Mouse (Mus musculus) MEL (cell line): ENCODE results near the gene March6. TPM values are rescaled to one million over a fixed set of nuclear protein-coding genes. Genes with fewer than 3 reads are reported as not detected.

Experiments used
- DNase-seq: peaks from one replicate; pipeline ENCODE4 v3.0.0; 2011; ENCODE audit warnings: low read depth, low spot score
- H3K27ac ChIP-seq: 2 replicates; pipeline ENCODE4 v1.5.1; 2012; ENCODE audit warnings: low read depth, mild to moderate bottlenecking, control low read depth, low read length, moderate library complexity; ENCODE audit not compliant: control insufficient read depth
- H3K27me3 ChIP-seq, 2 experiments: fragments of 150-350 bp in 1 of 2; sonication (generic) in 1 of 2; 2 replicates each; pipeline ENCODE4 v1.6.1; 2012; ENCODE audit warnings: low read length in 2 of 2, mild to moderate bottlenecking in 2 of 2, improper control_type of control experiment in 1 of 2, moderate library complexity in 1 of 2; ENCODE audit not compliant: insufficient read depth in 2 of 2, control insufficient read depth in 1 of 2
- H3K36me3 ChIP-seq, 2 experiments: 2 replicates each; pipeline ENCODE4 v1.6.1; 2012 to 2014; ENCODE audit warnings: low read length in 2 of 2, improper control_type of control experiment in 1 of 2, inconsistent platforms in 1 of 2, mild to moderate bottlenecking in 1 of 2; ENCODE audit not compliant: insufficient read depth in 2 of 2, control insufficient read depth in 1 of 2
- H3K4me1 ChIP-seq, 2 experiments: fragments of 150-350 bp in 1 of 2; sonication (generic) in 1 of 2; 2 replicates each; pipeline ENCODE4 v1.6.1; 2012; ENCODE audit warnings: low read length in 2 of 2, improper control_type of control experiment in 1 of 2, mild to moderate bottlenecking in 1 of 2; ENCODE audit not compliant: insufficient read depth in 2 of 2, control insufficient read depth in 1 of 2
- H3K4me3 ChIP-seq, 2 experiments: fragments of 150-350 bp in 1 of 2; sonication (generic) in 1 of 2; 2 replicates each; pipeline ENCODE4 v1.5.1; 2012; ENCODE audit warnings: low read depth in 2 of 2, low read length in 2 of 2, mild to moderate bottlenecking in 2 of 2, moderate library complexity in 2 of 2, control low read depth in 1 of 2, improper control_type of control experiment in 1 of 2; ENCODE audit not compliant: control insufficient read depth in 1 of 2, insufficient read depth in 1 of 2
- H3K79me2 ChIP-seq: 2 replicates; pipeline ENCODE4 v1.6.1; 2012; ENCODE audit warnings: mild to moderate bottlenecking, low read length, moderate library complexity; ENCODE audit not compliant: control insufficient read depth, poor library complexity, insufficient read depth
- H3K9ac ChIP-seq: 2 replicates; pipeline ENCODE4 v1.6.1; 2012; ENCODE audit warnings: low read depth, mild to moderate bottlenecking, control low read depth, low read length, moderate library complexity; ENCODE audit not compliant: control insufficient read depth, poor library complexity, severe bottlenecking
- H3K9me3 ChIP-seq: fragments of 150-350 bp; sonication (generic); replicated peaks from 2 replicates; pipeline ENCODE4 v1.6.1; 2012; ENCODE audit warnings: mild to moderate bottlenecking, low read length, improper control_type of control experiment, moderate library complexity; ENCODE audit not compliant: insufficient read depth
- BHLHE40 ChIP-seq: IDR thresholded peaks from 2 replicates; pipeline ENCODE4 v1.6.1; 2012; ENCODE audit warnings: low read depth, mild to moderate bottlenecking, inconsistent platforms, low read length, improper control_type of control experiment, borderline replicate concordance
- CHD2 ChIP-seq: IDR thresholded peaks from 2 replicates; pipeline ENCODE4 v1.6.1; 2011; ENCODE audit warnings: low read length, improper control_type of control experiment
- E2F4 ChIP-seq: IDR thresholded peaks from 2 replicates; pipeline ENCODE4 v1.6.1; 2011; ENCODE audit warnings: low read depth, low read length, improper control_type of control experiment, borderline replicate concordance
- EP300 ChIP-seq, 2 experiments: IDR thresholded peaks; 2 replicates each; pipeline ENCODE4 v1.6.1; 2011; ENCODE audit warnings: improper control_type of control experiment in 2 of 2, low read length in 2 of 2, low read depth in 1 of 2, mild to moderate bottlenecking in 1 of 2
- ETS1 ChIP-seq: IDR thresholded peaks from 2 replicates; pipeline ENCODE4 v1.6.1; 2012; ENCODE audit warnings: low read depth, mild to moderate bottlenecking, inconsistent platforms, low read length, improper control_type of control experiment, moderate library complexity
- GABPA ChIP-seq: IDR thresholded peaks from 2 replicates; pipeline ENCODE4 v1.6.1; 2012; ENCODE audit warnings: low read depth, mild to moderate bottlenecking, inconsistent platforms, low read length, improper control_type of control experiment, moderate library complexity
- GATA1 ChIP-seq: IDR thresholded peaks from 2 replicates; pipeline ENCODE4 v1.6.1; 2011; ENCODE audit warnings: low read depth, low read length, improper control_type of control experiment
- HCFC1 ChIP-seq: IDR thresholded peaks from 2 replicates; pipeline ENCODE4 v1.6.1; 2012; ENCODE audit warnings: low read depth, mild to moderate bottlenecking, inconsistent platforms, low read length, improper control_type of control experiment, moderate library complexity
- JUND ChIP-seq: IDR thresholded peaks from 2 replicates; pipeline ENCODE4 v1.6.1; 2011; ENCODE audit warnings: low read depth, mild to moderate bottlenecking, improper control_type of control experiment, low read length
- KAT2A ChIP-seq: conservative IDR thresholded peaks from 2 replicates; pipeline ENCODE4 v1.6.1; 2012; ENCODE audit warnings: low read depth, low read length, improper control_type of control experiment, inconsistent platforms
- MAFK ChIP-seq: IDR thresholded peaks from 2 replicates; pipeline ENCODE4 v1.6.1; 2011; ENCODE audit warnings: low read depth, mild to moderate bottlenecking, low read length, improper control_type of control experiment, borderline replicate concordance
- MAX ChIP-seq: IDR thresholded peaks from 2 replicates; pipeline ENCODE4 v1.6.1; 2011; ENCODE audit warnings: low read length, improper control_type of control experiment
- MAZ ChIP-seq: IDR thresholded peaks from 2 replicates; pipeline ENCODE4 v1.6.1; 2012; ENCODE audit warnings: low read depth, mild to moderate bottlenecking, inconsistent platforms, low read length, improper control_type of control experiment
- MEF2A ChIP-seq: IDR thresholded peaks from 2 replicates; pipeline ENCODE4 v1.6.1; 2014; ENCODE audit warnings: low read depth, mild to moderate bottlenecking, inconsistent platforms, low read length, improper control_type of control experiment; ENCODE audit not compliant: poor library complexity, insufficient replicate concordance, severe bottlenecking; ENCODE audit errors: extremely low read depth
- MXI1 ChIP-seq: IDR thresholded peaks from 2 replicates; pipeline ENCODE4 v1.6.1; 2011; ENCODE audit warnings: mild to moderate bottlenecking, low read depth, low read length, improper control_type of control experiment
- MYB ChIP-seq: IDR thresholded peaks from 2 replicates; pipeline ENCODE4 v1.6.1; 2011; ENCODE audit warnings: mild to moderate bottlenecking, low read depth, low read length, improper control_type of control experiment
- MYC ChIP-seq: IDR thresholded peaks from 2 replicates; pipeline ENCODE4 v1.6.1; 2011; ENCODE audit warnings: low read depth, mild to moderate bottlenecking, low read length, improper control_type of control experiment, moderate library complexity
- NRF1 ChIP-seq: IDR thresholded peaks from 2 replicates; pipeline ENCODE4 v1.6.1; 2014; ENCODE audit warnings: low read depth, mild to moderate bottlenecking, inconsistent platforms, low read length, improper control_type of control experiment, moderate library complexity; ENCODE audit not compliant: poor library complexity, insufficient read depth, severe bottlenecking
- POLR2AphosphoS2 ChIP-seq: IDR thresholded peaks from 2 replicates; pipeline ENCODE4 v1.6.1; 2011; ENCODE audit warnings: low read length, improper control_type of control experiment
- POLR2AphosphoS5 ChIP-seq: IDR thresholded peaks from 2 replicates; pipeline ENCODE4 v1.6.1; 2012; ENCODE audit warnings: low read depth, borderline replicate concordance, mild to moderate bottlenecking, inconsistent platforms, low read length, moderate library complexity, mixed read lengths
- RCOR1 ChIP-seq: IDR thresholded peaks from 2 replicates; pipeline ENCODE4 v1.6.1; 2012; ENCODE audit warnings: low read depth, mild to moderate bottlenecking, inconsistent platforms, low read length, improper control_type of control experiment
- SMC3 ChIP-seq: IDR thresholded peaks from 2 replicates; pipeline ENCODE4 v1.6.1; 2011; ENCODE audit warnings: low read depth, low read length, improper control_type of control experiment
- TAL1 ChIP-seq: IDR thresholded peaks from 2 replicates; pipeline ENCODE4 v1.6.1; 2012; ENCODE audit warnings: mild to moderate bottlenecking, inconsistent platforms, low read length, moderate library complexity, mixed read lengths
- TCF12 ChIP-seq: IDR thresholded peaks from 2 replicates; pipeline ENCODE4 v1.6.1; 2014; ENCODE audit warnings: low read depth, mild to moderate bottlenecking, inconsistent platforms, low read length, improper control_type of control experiment, moderate library complexity
- UBTF ChIP-seq: IDR thresholded peaks from 2 replicates; pipeline ENCODE4 v1.6.1; 2012; ENCODE audit warnings: low read depth, mild to moderate bottlenecking, inconsistent platforms, low read length, improper control_type of control experiment, moderate library complexity, borderline replicate concordance; ENCODE audit not compliant: insufficient read depth
- USF2 ChIP-seq, 2 experiments: IDR thresholded peaks; 2 replicates each; pipeline ENCODE4 v1.6.1; 2011 to 2012; ENCODE audit warnings: improper control_type of control experiment in 2 of 2, low read length in 2 of 2, borderline replicate concordance in 1 of 2, inconsistent platforms in 1 of 2, low read depth in 1 of 2, mild to moderate bottlenecking in 1 of 2; ENCODE audit not compliant: insufficient read depth in 1 of 2
- ZC3H11A ChIP-seq: IDR thresholded peaks from 2 replicates; pipeline ENCODE4 v1.6.1; 2012; ENCODE audit warnings: low read depth, mild to moderate bottlenecking, inconsistent platforms, low read length, improper control_type of control experiment
- ZKSCAN1 ChIP-seq: IDR thresholded peaks from 2 replicates; pipeline ENCODE4 v1.6.1; 2012; ENCODE audit warnings: low read depth, mild to moderate bottlenecking, inconsistent platforms, low read length, improper control_type of control experiment, moderate library complexity
- ZMIZ1 ChIP-seq: IDR thresholded peaks from 2 replicates; pipeline ENCODE4 v1.6.1; 2012; ENCODE audit warnings: low read depth, mild to moderate bottlenecking, inconsistent platforms, low read length, improper control_type of control experiment, moderate library complexity
- polyA plus RNA-seq, 2 experiments: library from polyadenylated mRNA; stranded (reverse) in 1 of 2; unstranded in 1 of 2; fragments of >175 nt in 1 of 2; fragments of >200 nt in 1 of 2; gene quantifications; 2 replicates each; pipeline versions ENCODE4 v1.2.1 to v1.2.4; 2012; ENCODE audit warnings: low replicate concordance in 2 of 2, low read depth in 1 of 2; ENCODE audit not compliant: insufficient read length in 2 of 2, insufficient read depth in 1 of 2, missing spikeins in 1 of 2
- total RNA-seq: library from RNA; depleted of rRNA; stranded (reverse); fragments of 300-350 nt; gene quantifications from 2 replicates; pipeline ENCODE4 v1.2.3, GENCODE M21; 2012

March6 gene
- total and polyA plus RNA-seq, 3 experiments, result 37.9 to 114 (median 62.5) TPM

- TF ChIP-seq BHLHE40, result 0 out of 2 replicates have a peak, but pooled peaks have one; percentile 1
- no peak for TF ChIP-seq MAX
- TF ChIP-seq TCF12, result peak; percentile 81
Measured at GRCm38 (mm10) chr15:31532331-31533021, 1.6 kb upstream of the March6 start (continued).

GRCm38 (mm10) chr15:31531446-31532330, 835 bp upstream of the March6 start:
- peak overlapping the region; percentile 93 to 97 for H3K4me3 ChIP-seq
- H3K79me2 ChIP-seq, result peaks cover 46% of the 10 kb centered on the region
- peak overlapping the region; percentile 91 for H3K27ac ChIP-seq
- H3K9ac ChIP-seq, result peak overlapping the region; percentile 97
- H3K9me3 ChIP-seq, result no peaks in the 10 kb centered on the region
- H3K36me3 ChIP-seq, result peaks cover 2 to 59% of the 10 kb centered on the region in 2 experiments; a peak in 3 of 4 replicates
- H3K27me3 ChIP-seq, result no peaks in the 10 kb centered on the region
- DNase-seq, result peak; percentile 94
- H3K4me1 ChIP-seq, result peaks cover 44 to 45% of the 10 kb centered on the region in 2 experiments
- TF ChIP-seq UBTF, result no peak
- TF ChIP-seq TCF12, result peak; percentile 76
- peak; percentile 94 for TF ChIP-seq ZMIZ1
- TF ChIP-seq POLR2AphosphoS2, result peak; percentile 93
- no peak for TF ChIP-seq CHD2
- 0 out of 2 replicates have a peak, but pooled peaks have one; percentile 4 for TF ChIP-seq BHLHE40
- TF ChIP-seq RCOR1, result no peak; the same call in 1 of the 2 replicates
- no peak for TF ChIP-seq JUND
- peak; percentile 86; the same call in 1 of the 2 replicates for TF ChIP-seq POLR2AphosphoS5
- TF ChIP-seq ZC3H11A, result no peak
- TF ChIP-seq MXI1, result peak; percentile 55; the same call in 1 of the 2 replicates
- TF ChIP-seq MAX, result peak; percentile 28; the same call in 1 of the 2 replicates
- TF ChIP-seq MEF2A, result no peak
- TF ChIP-seq ZKSCAN1, result no peak
- TF ChIP-seq E2F4, result no peak
- TF ChIP-seq MAFK, result no peak
- TF ChIP-seq TAL1, result no peak
- TF ChIP-seq EP300 (IDR thresholded peaks at IDR 0.05; ENCODE audit: low read depth in 1 of 2, low read length in 2 of 2), result peak in 1 of 2 experiments; percentile 52; a peak in 2 of 4 replicates
- no peak for TF ChIP-seq GABPA
- no peak for TF ChIP-seq NRF1
- TF ChIP-seq USF2 (IDR thresholded peaks at IDR 0.05; ENCODE audit: borderline replicate concordance in 1 of 2, insufficient read depth in 1 of 2, low read depth in 1 of 2, low read length in 2 of 2), result no peak
- peak; percentile 33; the same call in 1 of the 2 replicates for TF ChIP-seq KAT2A
- peak; percentile 52; the same call in 1 of the 2 replicates for TF ChIP-seq MAZ
- peak; percentile 59 for TF ChIP-seq HCFC1
- TF ChIP-seq MYC, result peak; percentile 18; the same call in 1 of the 2 replicates
- TF ChIP-seq ETS1, result peak; percentile 37
- peak; percentile 48; the same call in 1 of the 2 replicates for TF ChIP-seq MYB
- 0 out of 2 replicates have a peak, but pooled peaks have one; percentile 13 for TF ChIP-seq GATA1
- no peak for TF ChIP-seq SMC3
